Mouse (Mus musculus) ES-Bruce4 (cell line): ENCODE results near the gene Prkch.

ENCODE experiments used
- CTCF ChIP-seq: IDR thresholded peaks from one replicate; pipeline ENCODE4 v1.8.1; 2011; ENCODE audit warnings: low read depth, low read length
- POLR2A ChIP-seq: IDR thresholded peaks from one replicate; pipeline ENCODE4 v1.8.1; 2011; ENCODE audit warnings: low read length; ENCODE audit not compliant: insufficient read depth

GRCm38 (mm10) chr12:73786909-73787308, 202.3 kb downstream of the Prkch start:
- TF ChIP-seq CTCF (no peak), POLR2A (no peak)
